Mouse (Mus musculus): ENCODE measurements around the gene Brk1. TPM values are rescaled to one million over a fixed set of nuclear protein-coding genes. Genes with fewer than 3 reads are reported as not detected.

Brk1 gene
- polyA plus RNA-seq, 1 experiment from 2014 or later = 201 TPM

DNA sequence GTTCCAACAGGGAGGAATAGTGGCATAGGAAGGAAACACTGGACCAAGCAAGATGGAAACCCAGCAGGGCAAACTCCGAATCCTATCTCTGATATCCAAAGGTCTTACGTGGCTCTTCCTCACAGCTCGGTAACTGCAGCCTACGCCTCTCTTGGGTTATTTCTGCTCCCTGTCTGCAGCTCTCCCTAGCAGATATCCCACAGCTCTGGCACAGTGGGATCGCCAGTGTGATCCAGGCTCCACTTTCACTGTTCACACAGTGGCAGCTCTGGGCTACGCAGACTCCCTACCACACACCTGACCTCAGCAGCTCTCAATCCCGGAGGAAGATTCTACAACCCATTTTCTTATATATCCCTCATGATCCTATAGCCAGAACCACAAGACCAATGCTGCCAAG lies 9.6 kb downstream of the Brk1 start:
- no peak for TF ChIP-seq CTCF (IDR thresholded peaks at IDR 0.05; ENCODE audit: low read depth)
- no peak for TF ChIP-seq EP300 (optimal IDR thresholded peaks at IDR 0.05)
- H3K36me3 ChIP-seq (ENCODE audit: control insufficient read depth, insufficient read depth, low read length) = peaks cover 24% of the 10 kb centered on the region

DNA sequence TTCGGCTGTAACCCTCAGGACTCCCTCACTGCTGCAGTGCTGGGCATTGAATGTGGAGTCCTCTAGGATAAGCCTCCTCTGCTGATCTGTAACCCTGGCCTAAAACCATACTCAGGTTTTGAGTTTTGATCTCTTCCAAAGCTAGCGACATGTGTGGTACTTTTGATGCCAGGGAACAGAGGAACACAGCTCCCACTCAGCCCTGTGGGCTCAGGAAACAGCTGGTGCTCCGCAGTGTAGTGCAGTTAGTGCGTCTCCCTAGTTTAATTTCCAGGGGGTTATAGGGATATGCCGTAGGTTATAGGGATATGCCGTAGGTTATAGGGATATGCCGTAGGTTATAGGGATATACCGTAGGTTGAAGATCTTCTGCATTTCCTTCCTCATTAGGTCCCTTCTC lies 10.4 kb downstream of the Brk1 start:
- 96% methylated on average over 8 of the region's 8 CpGs for WGBS

More for the DNA sequence above, 9.6 kb downstream of the Brk1 start:
- no peak overlapping the region for H3K9ac ChIP-seq (ENCODE audit: low read length)
- H3K9me3 ChIP-seq (ENCODE audit: control insufficient read depth, low read length) = no peaks in the 10 kb centered on the region
- 92% methylated on average over 7 of the region's 7 CpGs for WGBS
- no peak overlapping the region for H3K4me2 ChIP-seq (replicated peaks; ENCODE audit: low read depth)
- no peak overlapping the region for H3K27ac ChIP-seq (replicated peaks)
- H3K27me3 ChIP-seq (ENCODE audit: control insufficient read depth, insufficient read depth, low read length) = no peaks in the 10 kb centered on the region
- no peak for DNase-seq (ENCODE audit: low spot score)
- H3K4me1 ChIP-seq (replicated peaks; ENCODE audit: control insufficient read depth, insufficient read depth) = no peaks in the 10 kb centered on the region
- ATAC-seq (ENCODE audit: low FRiP score, low TSS enrichment) = no peak
- no peak overlapping the region for H3K4me3 ChIP-seq (ENCODE audit: low read depth, low read length)

DNA sequence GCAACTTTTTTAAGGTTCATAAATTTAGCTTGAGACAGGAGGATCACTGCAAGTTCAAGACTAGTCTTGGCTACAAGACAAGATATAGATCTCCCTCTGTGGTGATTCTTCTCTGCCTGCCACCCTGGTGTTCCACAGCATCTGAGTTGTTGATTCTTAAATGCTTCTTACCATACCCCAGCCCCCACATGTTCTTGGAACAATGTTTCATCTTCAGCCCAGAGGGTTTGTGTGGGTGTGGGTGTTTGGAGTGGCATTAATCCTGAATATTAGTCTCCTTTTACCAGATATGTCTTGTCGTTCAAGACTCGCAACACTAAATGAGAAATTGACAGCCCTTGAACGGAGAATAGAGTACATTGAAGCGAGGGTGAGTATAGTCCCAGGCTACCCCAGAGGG lies 10.9 kb downstream of the Brk1 start:
- WGBS = 87% methylated on average over 4 of the region's 4 CpGs
- no peaks in the 10 kb centered on the region for H3K27me3 ChIP-seq (ENCODE audit: control insufficient read depth, insufficient read depth, low read length)
- no peak overlapping the region for H3K9ac ChIP-seq (ENCODE audit: low read length)
- TF ChIP-seq CTCF (IDR thresholded peaks at IDR 0.05; ENCODE audit: low read depth) (no peak), EP300 (optimal IDR thresholded peaks at IDR 0.05) (no peak)
- no peaks in the 10 kb centered on the region for H3K4me1 ChIP-seq (replicated peaks; ENCODE audit: control insufficient read depth, insufficient read depth)
- no peak overlapping the region for H3K4me3 ChIP-seq (ENCODE audit: low read depth, low read length)
- no peak overlapping the region for H3K27ac ChIP-seq (replicated peaks)
- H3K36me3 ChIP-seq (ENCODE audit: control insufficient read depth, insufficient read depth, low read length) = peaks cover 24% of the 10 kb centered on the region
- ATAC-seq (ENCODE audit: low FRiP score, low TSS enrichment) (no peak), DNase-seq (ENCODE audit: low spot score) (no peak)
- H3K4me2 ChIP-seq (replicated peaks; ENCODE audit: low read depth) = no peak overlapping the region
- no peaks in the 10 kb centered on the region for H3K9me3 ChIP-seq (ENCODE audit: control insufficient read depth, low read length)

More for the DNA sequence above, 10.4 kb downstream of the Brk1 start:
- Histone ChIP-seq H3K4me2 (replicated peaks; ENCODE audit: low read depth) (no peak overlapping the region), H3K4me1 (replicated peaks; ENCODE audit: control insufficient read depth, insufficient read depth) (no peaks in the 10 kb centered on the region), H3K9me3 (ENCODE audit: control insufficient read depth, low read length) (no peaks in the 10 kb centered on the region), H3K27ac (replicated peaks) (no peak overlapping the region), H3K27me3 (ENCODE audit: control insufficient read depth, insufficient read depth, low read length) (no peaks in the 10 kb centered on the region), H3K36me3 (ENCODE audit: control insufficient read depth, insufficient read depth, low read length) (peaks cover 24% of the 10 kb centered on the region), H3K4me3 (ENCODE audit: low read depth, low read length) (no peak overlapping the region), H3K9ac (ENCODE audit: low read length) (no peak overlapping the region)
- TF ChIP-seq CTCF (IDR thresholded peaks at IDR 0.05; ENCODE audit: low read depth) (no peak), EP300 (optimal IDR thresholded peaks at IDR 0.05) (no peak)
- DNase-seq (ENCODE audit: low spot score) (no peak), ATAC-seq (ENCODE audit: low FRiP score, low TSS enrichment) (no peak)

DNA sequence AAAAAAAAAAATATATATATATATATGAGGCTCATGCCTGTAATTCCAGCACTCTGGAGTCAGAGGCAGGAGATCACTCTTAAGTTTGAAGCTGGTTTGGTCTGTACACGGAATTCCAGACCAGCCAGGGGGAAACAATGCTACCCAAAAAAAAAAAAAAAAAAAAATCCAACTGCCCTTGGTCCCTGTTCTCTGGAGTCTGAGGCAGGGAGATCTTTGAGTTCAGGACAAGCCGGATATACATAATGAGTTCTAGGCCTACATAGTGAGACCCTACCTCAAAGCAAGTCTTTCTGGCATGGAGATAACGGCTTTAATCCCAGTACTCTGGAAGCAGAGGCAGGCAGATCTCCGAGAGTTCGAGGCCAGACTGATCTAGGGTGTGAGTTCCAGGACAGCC lies 18.8 kb downstream of the Brk1 start:
- H3K9ac ChIP-seq (ENCODE audit: low read length) = peak overlapping the region; percentile 79
- H3K4me3 ChIP-seq (ENCODE audit: low read depth, low read length) = peak overlapping the region; percentile 68
- TF ChIP-seq CTCF (IDR thresholded peaks at IDR 0.05; ENCODE audit: low read depth) = no peak
- no peak for TF ChIP-seq EP300 (optimal IDR thresholded peaks at IDR 0.05)
- H3K27me3 ChIP-seq (ENCODE audit: control insufficient read depth, insufficient read depth, low read length) = no peaks in the 10 kb centered on the region
- peaks cover 2% of the 10 kb centered on the region; the same call in 1 of the 2 replicates for H3K36me3 ChIP-seq (ENCODE audit: control insufficient read depth, insufficient read depth, low read length)
- WGBS = 66% methylated on average over 5 of the region's 5 CpGs
- no peaks in the 10 kb centered on the region for H3K9me3 ChIP-seq (ENCODE audit: control insufficient read depth, low read length)
- peak overlapping the region; percentile 94; the same call in 1 of the 2 replicates for H3K27ac ChIP-seq (replicated peaks)
- no peaks in the 10 kb centered on the region; the same call in 1 of the 2 replicates for H3K4me1 ChIP-seq (replicated peaks; ENCODE audit: control insufficient read depth, insufficient read depth)
- ATAC-seq (ENCODE audit: low FRiP score, low TSS enrichment) (no peak), DNase-seq (ENCODE audit: low spot score) (no peak)
- H3K4me2 ChIP-seq (replicated peaks; ENCODE audit: low read depth) = peak overlapping the region; percentile 77

DNA sequence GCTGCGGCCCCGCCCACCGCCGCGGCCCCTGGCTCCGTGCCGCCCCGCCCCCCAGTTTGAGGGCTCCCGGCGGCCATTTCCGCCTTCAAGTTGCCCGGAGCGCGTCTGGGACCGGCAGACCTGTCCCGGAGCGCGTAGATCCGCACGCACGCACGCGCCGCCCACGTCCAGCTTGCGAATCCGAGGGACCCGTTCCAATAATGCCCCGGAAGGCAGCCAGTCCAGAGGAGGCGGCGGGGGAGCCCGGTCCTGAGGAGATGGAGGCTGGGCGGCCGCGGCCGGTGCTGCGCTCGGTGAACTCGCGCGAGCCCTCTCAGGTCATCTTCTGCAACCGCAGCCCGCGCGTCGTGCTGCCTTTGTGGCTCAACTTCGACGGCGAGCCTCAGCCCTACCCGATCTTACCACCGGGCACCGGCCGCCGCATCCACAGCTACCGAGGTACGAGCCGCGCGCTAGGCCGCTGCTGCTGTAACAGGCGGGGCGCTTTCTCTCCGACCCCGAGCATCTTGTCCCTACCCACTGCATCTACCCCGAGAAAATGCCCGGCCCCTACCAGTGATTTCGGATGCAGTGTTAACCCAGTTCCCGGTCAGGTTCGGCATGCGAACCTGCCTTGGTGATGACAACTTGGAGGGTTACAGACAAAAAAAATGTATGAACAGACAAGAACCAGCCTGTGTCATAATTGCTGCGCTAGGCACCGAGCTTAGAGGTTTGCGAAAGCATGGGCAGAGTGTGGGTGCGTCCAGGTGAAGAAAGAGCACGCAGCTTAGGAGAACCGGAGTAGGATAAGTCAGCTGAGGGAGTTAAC lies 19.6 kb downstream of the Brk1 start, which contains the start of gene Vhl:
TSS of gene Vhl (plus strand) at position 19 of the 811 bp plus-strand sequence.
- peak within 1 kb of the TSS; percentile 68 for H3K4me3 ChIP-seq (ENCODE audit: low read depth, low read length)
- H3K27me3 ChIP-seq (ENCODE audit: control insufficient read depth, insufficient read depth, low read length) = no peaks in the 10 kb centered on the region
- DNase-seq (ENCODE audit: low spot score) = peak; percentile 90
- H3K4me2 ChIP-seq (replicated peaks; ENCODE audit: low read depth) = peak within 1 kb of the TSS; percentile 77
- peak within 1 kb of the TSS; percentile 94 for H3K27ac ChIP-seq (replicated peaks)
- peak; percentile 91 for ATAC-seq (ENCODE audit: low FRiP score, low TSS enrichment)
- no peaks in the 10 kb centered on the region; the same call in 1 of the 2 replicates for H3K4me1 ChIP-seq (replicated peaks; ENCODE audit: control insufficient read depth, insufficient read depth)
- no peaks in the 10 kb centered on the region for H3K9me3 ChIP-seq (ENCODE audit: control insufficient read depth, low read length)
- peaks cover 3% of the 10 kb centered on the region; the same call in 1 of the 2 replicates for H3K36me3 ChIP-seq (ENCODE audit: control insufficient read depth, insufficient read depth, low read length)
- under 1% methylated on average over 68 of the region's 76 CpGs for WGBS
- H3K9ac ChIP-seq (ENCODE audit: low read length) = peak within 1 kb of the TSS; percentile 79
- TF ChIP-seq CTCF (IDR thresholded peaks at IDR 0.05; ENCODE audit: low read depth) = peak; percentile 36; the same call in 1 of the 2 replicates
- TF ChIP-seq EP300 (optimal IDR thresholded peaks at IDR 0.05) = no peak
